Mouse (Mus musculus) stomach, postnatal 0 days (tissue): Measurements from ENCODE around the gene Fam214a.

ENCODE experiments used
- CTCF ChIP-seq: IDR thresholded peaks from 2 replicates; pipeline ENCODE4 v1.5.1; 2016; ENCODE audit warnings: antibody characterized with exemption, low read depth, mild to moderate bottlenecking, moderate library complexity
- EP300 ChIP-seq: optimal IDR thresholded peaks from 2 replicates; pipeline ENCODE3; 2016; ENCODE audit warnings: antibody characterized with exemption

GRCm38 (mm10) chr9:74930653-74931052, 22.0 kb upstream of the Fam214a start:
- TF ChIP-seq CTCF, result no peak
- TF ChIP-seq EP300, result no peak
